In genomic region chrX:164440703-164441102, GRCm38 (mm10) we compare ENCODE assay signal across 28 mouse cellular contexts. TPM values are rescaled to one million over a fixed set of nuclear protein-coding genes. Genes with fewer than 3 reads are reported as not detected.
DNase-seq lines count a peak whose midpoint lies in the region; ATAC-seq and TF ChIP-seq lines count a peak whose summit lies in the region.
"Had no signal": no experiment of that assay in that cellular context is flagged by ENCODE, and none has a peak within 500 bp of the region (broad histone marks: within the 10 kb centered on the region; RNA-seq: fewer than 3 reads in every experiment).

No protein-coding gene starts in this region.

- DNase-seq in heart, adult 18-20 months: no peak
- DNase-seq in kidney, adult 2 months: peak; percentile 56
- no peak for DNase-seq in lung, embryonic 14.5 days
- DNase-seq in lung, postnatal 10 days: no peak
- DNase-seq: B cell, adult 2 months; cerebellum, adult 11 months; cerebellum, adult 9-11 months; layer of hippocampus, adult 9-11 months; right cerebral cortex, adult 18-20 months; right cerebral cortex, postnatal 4 days; thymus, adult 18-20 months; thymus, postnatal 36 days had no signal

- H3K4me2 ChIP-seq in heart, embryonic 13.5 days: peak overlapping the region; percentile 24; the same call in 1 of the 2 replicates
- H3K4me2 ChIP-seq in kidney, embryonic 15.5 days: no peak overlapping the region
- H3K4me2 ChIP-seq in lung, embryonic 14.5 days: no peak overlapping the region
- no peak overlapping the region for H3K4me2 ChIP-seq in forebrain, embryonic 13.5 days
- H3K4me2 ChIP-seq: embryonic facial prominence, embryonic 15.5 days; forebrain, embryonic 15.5 days; hindbrain, embryonic 13.5 days; limb, embryonic 13.5 days; liver, embryonic 12.5 days; midbrain, embryonic 12.5 days; neural tube, embryonic 15.5 days had no signal

- H3K9me3 ChIP-seq in heart, embryonic 13.5 days: no peaks in the 10 kb centered on the region
- no peaks in the 10 kb centered on the region for H3K9me3 ChIP-seq in kidney, embryonic 15.5 days (replicated peaks)
- H3K9me3 ChIP-seq in lung, embryonic 14.5 days (ENCODE audit: low read depth, low read length): no peaks in the 10 kb centered on the region
- H3K9me3 ChIP-seq in forebrain, embryonic 13.5 days (replicated peaks): no peaks in the 10 kb centered on the region
- H3K9me3 ChIP-seq: embryonic facial prominence, embryonic 15.5 days; forebrain, embryonic 15.5 days; G1E; hindbrain, embryonic 13.5 days; limb, embryonic 13.5 days; liver, embryonic 12.5 days; midbrain, embryonic 12.5 days; neural tube, embryonic 15.5 days had no signal

- H3K4me3 ChIP-seq in heart, embryonic 13.5 days: no peak overlapping the region
- H3K4me3 ChIP-seq in kidney, adult 2 months (ENCODE audit: insufficient read depth, low read depth, low read length): no peak overlapping the region
- H3K4me3 ChIP-seq in kidney, embryonic 15.5 days (replicated peaks): no peak overlapping the region
- H3K4me3 ChIP-seq in lung, embryonic 14.5 days (ENCODE audit: low read depth, low read length): no peak overlapping the region
- H3K4me3 ChIP-seq in forebrain, embryonic 13.5 days: no peak overlapping the region
- H3K4me3 ChIP-seq: embryonic facial prominence, embryonic 15.5 days; forebrain, embryonic 15.5 days; hindbrain, embryonic 13.5 days; limb, embryonic 13.5 days; liver, embryonic 12.5 days; midbrain, embryonic 12.5 days; neural tube, embryonic 15.5 days had no signal

- no peak for TF ChIP-seq POLR2A in kidney, adult 2 months (IDR thresholded peaks at IDR 0.05; ENCODE audit: low read depth, low read length)

- no peak overlapping the region for H3K9ac ChIP-seq in heart, embryonic 13.5 days
- H3K9ac ChIP-seq in kidney, embryonic 15.5 days: no peak overlapping the region
- no peak overlapping the region for H3K9ac ChIP-seq in lung, embryonic 14.5 days
- H3K9ac ChIP-seq in forebrain, embryonic 13.5 days: no peak overlapping the region
- H3K9ac ChIP-seq: embryonic facial prominence, embryonic 15.5 days; forebrain, embryonic 15.5 days; hindbrain, embryonic 13.5 days; limb, embryonic 13.5 days; liver, embryonic 12.5 days; midbrain, embryonic 12.5 days; neural tube, embryonic 15.5 days had no signal

- no peaks in the 10 kb centered on the region for H3K27me3 ChIP-seq in heart, embryonic 13.5 days (replicated peaks)
- H3K27me3 ChIP-seq in kidney, adult 2 months (replicated peaks; ENCODE audit: control insufficient read depth, insufficient read depth, low read length): no peaks in the 10 kb centered on the region
- peaks cover 21% of the 10 kb centered on the region for H3K27me3 ChIP-seq in kidney, embryonic 15.5 days
- H3K27me3 ChIP-seq in lung, embryonic 14.5 days (ENCODE audit: insufficient read depth, low read length): no peaks in the 10 kb centered on the region
- H3K27me3 ChIP-seq in forebrain, embryonic 13.5 days: 0 out of 2 replicates have a peak, but pooled peaks cover 2% of the 10 kb centered on the region
- H3K27me3 ChIP-seq: CH12.LX; embryonic facial prominence, embryonic 15.5 days; forebrain, embryonic 15.5 days; liver, embryonic 12.5 days; neural tube, embryonic 15.5 days had no signal

- WGBS in heart, embryonic 13.5 days: 59% methylated on average over 3 of the region's 3 CpGs
- 49% methylated on average over 3 of the region's 3 CpGs for WGBS in kidney, adult 2 months
- 84% methylated on average over 3 of the region's 3 CpGs for WGBS in kidney, embryonic 15.5 days
- WGBS in lung, embryonic 14.5 days: 68% methylated on average over 3 of the region's 3 CpGs
- 85% methylated on average over 3 of the region's 3 CpGs for WGBS in forebrain, embryonic 13.5 days

- H3K4me1 ChIP-seq in heart, embryonic 13.5 days: peaks cover 8% of the 10 kb centered on the region; the same call in 1 of the 2 replicates
- peaks cover 5% of the 10 kb centered on the region for H3K4me1 ChIP-seq in kidney, adult 2 months (ENCODE audit: control insufficient read depth, insufficient read depth, low read length)
- no peaks in the 10 kb centered on the region for H3K4me1 ChIP-seq in kidney, embryonic 15.5 days
- no peaks in the 10 kb centered on the region for H3K4me1 ChIP-seq in lung, embryonic 14.5 days (ENCODE audit: insufficient read depth)
- H3K4me1 ChIP-seq in forebrain, embryonic 13.5 days: no peaks in the 10 kb centered on the region
- H3K4me1 ChIP-seq: embryonic facial prominence, embryonic 15.5 days; forebrain, embryonic 15.5 days; hindbrain, embryonic 13.5 days; limb, embryonic 13.5 days; liver, embryonic 12.5 days; midbrain, embryonic 12.5 days; neural tube, embryonic 15.5 days had no signal

- no peaks in the 10 kb centered on the region for H3K36me3 ChIP-seq in heart, embryonic 13.5 days
- no peaks in the 10 kb centered on the region for H3K36me3 ChIP-seq in kidney, adult 2 months (ENCODE audit: control insufficient read depth, insufficient read depth, low read length)
- H3K36me3 ChIP-seq in kidney, embryonic 15.5 days: no peaks in the 10 kb centered on the region
- no peaks in the 10 kb centered on the region for H3K36me3 ChIP-seq in lung, embryonic 14.5 days (ENCODE audit: insufficient read depth)
- no peaks in the 10 kb centered on the region for H3K36me3 ChIP-seq in forebrain, embryonic 13.5 days (ENCODE audit: poor library complexity, severe bottlenecking)
- H3K36me3 ChIP-seq: embryonic facial prominence, embryonic 15.5 days; forebrain, embryonic 15.5 days; hindbrain, embryonic 13.5 days; limb, embryonic 13.5 days; liver, embryonic 12.5 days; midbrain, embryonic 12.5 days; neural tube, embryonic 15.5 days had no signal

- peak overlapping the region; percentile 84 for H3K27ac ChIP-seq in heart, embryonic 13.5 days (replicated peaks)
- H3K27ac ChIP-seq in kidney, adult 2 months (ENCODE audit: insufficient read depth, low read depth, low read length): peak overlapping the region; percentile 98
- H3K27ac ChIP-seq in kidney, embryonic 15.5 days: no peak overlapping the region
- H3K27ac ChIP-seq in lung, embryonic 14.5 days (ENCODE audit: low read depth): peak overlapping the region; percentile 78
- no peak overlapping the region for H3K27ac ChIP-seq in forebrain, embryonic 13.5 days
- H3K27ac ChIP-seq: embryonic facial prominence, embryonic 15.5 days; forebrain, embryonic 15.5 days; hindbrain, embryonic 13.5 days; limb, embryonic 13.5 days; liver, embryonic 12.5 days; midbrain, embryonic 12.5 days; neural tube, embryonic 15.5 days had no signal

- TF ChIP-seq CTCF in kidney, adult 2 months (conservative IDR thresholded peaks at IDR 0.05; ENCODE audit: insufficient read depth, insufficient read length, low read depth, low read length): no peak
- TF ChIP-seq CTCF in lung, embryonic 14.5 days (IDR thresholded peaks at IDR 0.05; ENCODE audit: low read depth): no peak

- ATAC-seq in heart, embryonic 13.5 days (ENCODE audit: extremely low read depth, insufficient number of reproducible peaks, low FRiP score, low TSS enrichment): no peak
- no peak for ATAC-seq in kidney, embryonic 15.5 days (replicated peaks; ENCODE audit: low FRiP score)
- peak; percentile 44; the same call in 1 of the 2 replicates for ATAC-seq in lung, embryonic 14.5 days (ENCODE audit: insufficient read depth)
- ATAC-seq in forebrain, embryonic 13.5 days: no peak
- ATAC-seq: forebrain, embryonic 15.5 days; liver, embryonic 12.5 days; Patski had no signal

RNA-seq across cellular contexts. Expression of gene Asb11, which starts 3.9 kb away (rescaled TPM):
- 19.7 TPM in 2 replicates for polyA plus RNA-seq in heart, embryonic 13.5 days (2015; fragmentation: Nextera tagmentation; extraction: Ambion mirVana)
- 100 to 1,000 TPM; 137 to 162 TPM for total RNA-seq in heart, adult 18-20 months (2021)
- polyA plus RNA-seq in kidney, adult 2 months (2012; rRNA removed): 0.87 and 1.9 TPM in 2 replicates
- 0.15 TPM in 1 of 2 replicates, not detected in the other for polyA plus RNA-seq in kidney, embryonic 15.5 days (2015; fragmentation: Nextera tagmentation; extraction: Ambion mirVana)
- polyA plus RNA-seq in lung, embryonic 14.5 days (2014; fragmentation: Nextera tagmentation; extraction: Ambion mirVana): not detected in 2 replicates
- not detected in 2 replicates for polyA plus RNA-seq in forebrain, embryonic 13.5 days (2015; fragmentation: Nextera tagmentation; extraction: Ambion mirVana)
- total RNA-seq: CH12.LX; common myeloid progenitor, adult 5-6 weeks; megakaryocyte, adult 5-6 weeks had no signal
- polyA plus RNA-seq: embryonic facial prominence, embryonic 15.5 days; G1E; hindbrain, embryonic 13.5 days; limb, embryonic 13.5 days; liver, embryonic 12.5 days; midbrain, embryonic 12.5 days; neural tube, embryonic 15.5 days; Patski; stomach, embryonic 14.5 days had no signal

RNA-seq across cellular contexts. Expression of gene Piga, which starts 21.1 kb away (rescaled TPM):
- 6.5 and 9.3 TPM in 2 replicates for polyA plus RNA-seq in heart, embryonic 13.5 days (2015; fragmentation: Nextera tagmentation; extraction: Ambion mirVana)
- total RNA-seq in heart, adult 18-20 months (2021): 1 to 10 TPM; 2.1 to 2.8 TPM
- 3.2 and 3.8 TPM in 2 replicates for polyA plus RNA-seq in kidney, adult 2 months (2012; rRNA removed)
- polyA plus RNA-seq in kidney, embryonic 15.5 days (2015; fragmentation: Nextera tagmentation; extraction: Ambion mirVana): 13.8 and 14.0 TPM in 2 replicates
- polyA plus RNA-seq in lung, embryonic 14.5 days (2014; fragmentation: Nextera tagmentation; extraction: Ambion mirVana): 21.3 and 23.3 TPM in 2 replicates
- polyA plus RNA-seq in forebrain, embryonic 13.5 days (2015; fragmentation: Nextera tagmentation; extraction: Ambion mirVana): 10.7 TPM in 2 replicates

Comparison
In these comparisons a context has a peak if more than half of its experiments do, and no peak if none do; other contexts are left out.
1. H3K27ac ChIP-seq: peak in heart, embryonic 13.5 days (single experiment), kidney, adult 2 months (single experiment) and lung, embryonic 14.5 days (single experiment); none in kidney, embryonic 15.5 days (single experiment) and forebrain, embryonic 13.5 days (single experiment).